Mouse (Mus musculus) brain, embryonic 14.5 days (tissue): ENCODE measurements around the gene Ago4.

Experiments
- CTCF ChIP-seq: fragments of 200-500 bp; IDR thresholded peaks from 2 replicates; pipeline ENCODE4 v1.5.1; 2012; ENCODE audit warnings: inconsistent platforms, mild to moderate bottlenecking, moderate library complexity, borderline replicate concordance; ENCODE audit not compliant: insufficient read depth, insufficient read length; ENCODE audit errors: extremely low read depth
- POLR2A ChIP-seq: fragments of 200-500 bp; IDR thresholded peaks from 2 replicates; pipeline ENCODE4 v1.6.1; 2012; ENCODE audit warnings: mild to moderate bottlenecking, inconsistent platforms, borderline replicate concordance; ENCODE audit not compliant: poor library complexity, insufficient read depth, insufficient read length, severe bottlenecking; ENCODE audit errors: extremely low read depth

DNA sequence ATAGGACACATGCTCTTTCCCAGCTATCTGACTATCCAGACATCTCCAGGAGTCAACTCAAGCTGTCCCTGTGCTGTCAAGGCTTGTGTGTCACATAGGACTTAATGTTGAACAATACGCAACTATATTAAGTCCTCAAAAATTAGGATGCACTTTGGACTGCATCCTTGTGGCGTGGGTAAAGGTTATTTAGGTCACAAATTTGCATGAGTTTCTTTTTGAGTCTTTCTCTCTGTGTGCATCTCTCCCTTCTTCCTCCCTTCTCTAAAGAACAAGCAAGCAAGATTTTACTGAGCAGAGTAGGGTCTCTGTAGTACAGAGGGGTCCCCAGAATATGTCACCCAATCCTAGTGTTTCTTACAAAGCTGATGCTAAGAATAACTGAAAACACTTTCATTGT, 12.9 kb upstream of the Ago4 start:
- TF ChIP-seq POLR2A, result no peak
- TF ChIP-seq CTCF, result no peak
